Mouse (Mus musculus) ES-Bruce4 (cell line): Measurements from ENCODE around the gene Myo18a.

Experiments
- CTCF ChIP-seq: IDR thresholded peaks from one replicate; pipeline ENCODE4 v1.8.1; 2011; ENCODE audit warnings: low read depth, low read length
- EP300 ChIP-seq: IDR thresholded peaks from 2 replicates; pipeline ENCODE4 v1.6.1; 2011; ENCODE audit warnings: low read depth, low read length; ENCODE audit not compliant: insufficient read depth
- POLR2A ChIP-seq: IDR thresholded peaks from one replicate; pipeline ENCODE4 v1.8.1; 2011; ENCODE audit warnings: low read length; ENCODE audit not compliant: insufficient read depth

GRCm38 (mm10) chr11:77848131-77848530 is 85.1 kb downstream of the Myo18a start:
- TF ChIP-seq POLR2A (no peak), CTCF (no peak), EP300 (no peak)
